Mouse (Mus musculus): ENCODE results near the gene Mmp21.

The Mmp21 gene

DNA sequence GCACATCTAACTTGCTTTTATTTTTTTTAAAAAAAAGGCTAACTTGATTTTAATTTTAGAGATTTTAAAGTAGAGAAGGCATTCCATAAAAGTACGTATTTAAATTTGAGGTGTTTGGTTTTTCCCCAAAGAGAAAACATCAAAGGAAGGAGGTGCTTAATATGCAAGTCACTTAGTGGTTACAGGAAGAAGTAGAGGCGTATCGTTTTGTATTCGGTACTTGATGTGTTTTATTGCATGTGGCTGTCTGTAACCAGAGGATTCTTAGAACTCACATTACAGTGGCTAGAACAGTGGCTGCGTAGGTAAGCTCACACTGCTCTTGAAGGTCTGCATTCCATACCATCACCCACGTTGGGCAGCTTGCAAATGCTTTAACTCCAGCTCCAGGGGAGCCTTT lies 34.1 kb downstream of the Mmp21 start:
- DNase-seq, result no peak

DNA sequence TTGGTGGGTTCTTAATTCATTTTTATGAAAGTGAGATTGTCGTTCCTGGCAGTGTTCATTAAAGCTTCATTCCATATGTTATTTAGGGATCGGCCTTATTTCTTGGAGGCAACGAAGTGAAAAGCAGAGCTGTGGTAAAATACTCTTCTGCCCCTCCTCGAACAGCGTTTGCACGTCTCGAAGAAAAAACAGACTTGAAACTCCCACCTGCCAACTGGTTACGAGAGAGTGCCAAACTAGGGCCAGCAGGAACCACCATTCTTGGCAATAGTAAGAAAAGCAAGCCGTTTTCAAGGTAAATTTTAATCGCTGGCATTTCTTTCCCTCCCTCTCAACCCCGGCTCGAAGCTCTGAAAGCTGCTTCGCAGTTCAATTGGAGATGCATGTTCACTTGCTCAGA lies 41.0 kb downstream of the Mmp21 start:
- DNase-seq, result no peak

DNA sequence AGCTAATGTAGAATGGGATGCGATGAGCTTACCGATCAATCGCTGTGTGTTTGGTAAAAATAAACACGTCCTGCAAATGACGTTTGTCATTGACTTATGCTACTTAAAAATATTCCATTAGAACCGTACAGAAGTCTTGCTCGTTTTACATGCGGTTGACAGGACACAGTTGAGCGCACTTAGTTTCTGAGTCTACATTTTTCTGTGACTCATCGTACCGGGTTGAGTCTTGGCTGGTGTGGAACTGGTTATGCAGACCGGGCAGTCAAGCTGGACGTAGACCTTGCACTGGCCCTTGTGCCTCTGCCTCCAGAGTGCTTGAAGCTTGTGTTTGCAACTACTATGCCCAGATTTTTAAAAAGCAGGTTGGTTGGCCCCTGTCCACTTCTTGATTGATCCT lies 41.6 kb downstream of the Mmp21 start:
- DNase-seq, result no peak

DNA sequence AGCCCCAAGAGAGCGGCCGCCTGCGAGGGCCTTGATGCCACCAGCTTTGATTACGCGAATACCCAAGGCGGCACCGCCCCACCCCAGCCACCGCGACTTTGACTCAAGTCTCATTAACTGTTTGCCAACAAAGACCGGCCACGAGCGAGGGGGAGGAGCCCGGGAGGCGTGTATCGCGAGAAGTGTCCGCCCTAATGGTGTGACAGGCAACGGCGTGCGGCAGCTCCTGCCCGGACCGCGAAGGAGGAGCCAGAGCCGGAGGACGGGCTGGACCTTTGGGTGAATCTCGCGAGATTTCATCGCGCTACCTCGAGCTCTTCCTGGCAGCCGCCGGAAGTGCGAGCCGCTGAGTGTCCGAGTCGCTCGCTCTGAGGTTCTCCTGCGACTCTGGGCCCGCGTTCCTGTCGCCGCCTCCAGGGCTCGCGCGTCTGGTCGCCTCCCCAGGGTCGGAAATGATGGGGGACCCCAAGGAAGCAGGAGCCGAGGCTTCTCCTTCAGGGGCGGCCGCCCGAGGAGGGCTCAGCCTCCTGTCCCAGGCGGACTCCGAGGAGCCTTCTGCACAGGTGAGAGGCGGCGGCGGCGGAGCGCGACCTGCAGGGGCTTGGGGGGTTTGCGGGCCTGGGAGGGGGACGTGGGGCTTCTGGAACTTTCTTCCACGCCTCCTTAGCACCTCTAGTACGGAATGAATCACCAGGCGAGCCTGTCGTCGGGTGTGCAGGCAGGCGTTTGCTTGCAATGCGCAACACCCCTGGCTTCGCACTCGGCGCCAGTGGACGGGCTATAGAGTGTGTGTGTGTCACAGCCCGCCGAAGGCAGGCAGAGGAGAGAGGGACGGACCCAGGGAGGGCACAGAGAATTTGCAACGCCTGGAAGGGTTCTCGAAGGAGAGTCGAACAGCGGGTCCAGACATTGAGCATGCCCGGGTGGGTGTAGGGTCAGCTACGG lies 42.2 kb downstream of the Mmp21 start, which contains the start of gene Edrf1:
Edrf1 (plus strand) TSS at position 183 of the 945 bp plus-strand sequence.
- DNase-seq, result peak; percentile 100

DNA sequence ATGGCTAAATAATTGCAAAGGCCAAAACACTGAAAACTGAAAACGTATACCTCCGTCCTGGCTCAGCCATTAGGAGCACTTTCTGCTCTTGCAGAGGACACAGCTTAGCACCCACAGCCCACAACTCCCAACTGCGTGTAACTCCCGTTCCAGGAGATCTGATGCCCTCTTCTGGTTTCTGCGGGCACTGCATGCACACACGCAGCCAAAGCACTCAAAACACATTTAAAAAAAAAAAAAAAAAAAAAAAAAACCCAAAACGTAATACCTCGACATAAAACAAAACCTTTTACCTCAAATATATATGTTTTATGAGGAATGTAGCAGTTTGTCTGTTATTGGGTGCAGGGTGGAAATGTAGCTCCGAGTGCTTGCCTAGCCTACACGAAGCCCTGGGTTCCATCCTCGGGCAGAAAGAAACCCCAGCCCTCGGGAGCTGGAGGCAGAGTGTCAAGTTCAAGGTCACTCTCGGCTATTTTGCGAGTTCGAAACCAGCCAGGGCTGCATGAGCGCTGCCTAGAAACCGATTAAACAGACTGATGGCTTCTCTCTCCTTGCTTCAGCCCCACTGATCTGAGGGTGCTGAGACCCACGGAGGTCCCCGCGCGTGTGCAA lies 43.0 kb downstream of the Mmp21 start:
- DNase-seq, result peak; percentile 85

DNA sequence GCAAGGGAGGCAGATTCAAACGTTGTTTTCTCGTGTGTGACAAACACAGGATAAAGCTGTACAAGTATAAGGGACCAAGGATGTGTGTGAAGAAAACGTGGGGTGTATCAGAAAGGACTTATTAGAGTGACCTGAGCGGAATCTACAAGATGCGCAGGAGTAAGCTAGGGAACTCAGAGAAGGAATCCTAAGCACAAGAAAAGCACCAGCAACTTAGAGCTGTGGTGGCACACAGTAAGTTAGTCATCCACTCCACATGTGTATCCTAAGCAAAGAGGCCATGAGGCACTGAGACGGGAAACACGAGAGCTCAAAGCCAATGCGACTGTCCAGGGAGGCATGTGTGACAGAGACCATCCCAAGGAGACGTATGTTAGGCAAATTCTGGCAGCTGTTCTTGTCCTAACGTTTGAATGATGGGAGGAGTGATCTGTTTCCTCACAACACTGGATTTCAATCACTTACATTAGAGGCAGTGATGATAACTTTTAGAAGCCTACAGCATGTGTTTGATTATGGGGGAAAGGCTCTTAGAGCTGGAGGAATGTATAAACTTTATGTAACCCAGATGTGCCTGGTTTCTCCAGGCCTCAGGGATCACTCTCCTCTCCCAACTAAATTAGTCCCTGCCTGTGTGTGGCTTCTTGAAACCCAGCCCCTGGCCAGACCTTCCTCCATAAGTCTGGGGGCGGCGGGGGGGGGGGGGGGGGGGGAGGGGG lies 44.8 kb downstream of the Mmp21 start:
- DNase-seq, result peak; percentile 78

DNA sequence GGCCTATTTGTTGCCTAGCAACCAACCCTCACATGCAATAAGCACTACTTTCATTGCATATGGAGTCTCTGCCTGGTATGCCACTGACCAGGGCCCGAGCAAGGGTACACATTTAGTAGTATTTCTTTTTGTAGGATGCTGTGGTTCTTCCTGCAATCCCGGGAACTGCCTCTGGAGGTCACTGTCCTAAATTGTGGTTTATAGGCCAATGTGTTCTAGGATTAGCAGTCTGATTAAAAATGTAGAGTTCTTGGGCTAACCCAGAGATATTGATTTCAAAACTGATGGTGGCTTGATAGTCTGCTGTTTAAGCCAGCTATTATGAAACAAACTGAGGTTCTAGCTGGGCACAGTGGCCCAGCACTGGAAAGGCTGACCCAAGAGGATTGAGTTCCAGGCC lies 47.4 kb downstream of the Mmp21 start:
- peak; percentile 56 for DNase-seq

DNA sequence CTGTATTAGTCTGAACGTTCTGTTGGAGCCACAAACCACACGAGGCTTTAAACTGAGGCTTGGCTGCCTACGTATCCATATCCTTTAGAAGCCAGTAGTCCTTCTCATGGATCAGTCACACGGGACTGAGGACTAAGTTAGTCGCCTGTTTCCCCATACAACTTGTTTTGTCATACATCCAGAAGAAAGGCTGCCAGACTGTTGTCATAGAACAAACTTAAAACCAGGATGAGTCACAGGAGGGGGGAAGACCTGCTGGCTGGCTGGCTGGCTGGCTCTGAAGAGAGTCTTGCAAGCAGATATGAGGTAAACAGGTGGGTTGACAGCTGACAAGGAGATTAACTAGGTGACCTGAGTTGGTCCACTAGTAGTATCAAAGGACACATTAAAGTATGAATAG lies 49.0 kb downstream of the Mmp21 start:
- no peak for DNase-seq

DNA sequence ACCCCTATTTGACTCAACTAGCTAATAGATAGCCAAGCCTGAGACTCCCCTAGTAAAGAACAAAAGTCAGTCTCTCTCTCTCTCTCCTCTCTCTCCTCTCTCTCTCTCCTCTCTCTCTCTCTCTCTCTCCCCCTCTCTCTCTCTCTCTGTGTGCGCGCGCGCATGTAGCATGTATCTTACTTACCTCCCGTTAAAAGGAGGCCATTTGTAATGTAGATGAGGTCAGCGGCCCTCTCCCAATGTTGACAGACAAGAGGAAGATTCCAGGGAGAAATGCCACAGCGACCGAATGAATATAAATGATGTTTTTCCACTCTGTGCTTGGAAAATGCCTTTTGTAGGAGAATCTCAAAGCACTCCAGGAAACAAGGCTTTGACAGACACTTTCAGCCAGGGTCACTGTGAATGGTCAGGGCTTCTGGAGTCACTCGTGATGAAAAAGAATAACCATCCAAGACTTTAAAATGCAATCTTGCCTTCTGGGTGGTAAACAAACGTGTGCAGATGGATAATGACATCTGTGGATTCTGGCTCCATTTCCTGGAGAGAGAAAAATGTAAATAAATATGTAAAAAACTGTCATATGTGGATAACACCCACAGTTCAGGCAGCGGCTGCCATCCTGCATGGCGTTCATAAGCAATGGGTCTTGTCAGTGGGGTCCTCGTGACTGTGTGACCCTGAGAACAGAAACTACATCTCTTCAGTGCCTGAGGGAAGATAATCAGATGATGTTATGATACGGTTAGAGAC lies 52.5 kb downstream of the Mmp21 start:
- DNase-seq, result peak; percentile 26
